Mouse (Mus musculus): ENCODE results near the gene Crb2. TPM values are rescaled to one million over a fixed set of nuclear protein-coding genes. Genes with fewer than 3 reads are reported as not detected.

The Crb2 gene
- polyA plus RNA-seq, 1 experiment from 2014 or later = 0.51 TPM

DNA sequence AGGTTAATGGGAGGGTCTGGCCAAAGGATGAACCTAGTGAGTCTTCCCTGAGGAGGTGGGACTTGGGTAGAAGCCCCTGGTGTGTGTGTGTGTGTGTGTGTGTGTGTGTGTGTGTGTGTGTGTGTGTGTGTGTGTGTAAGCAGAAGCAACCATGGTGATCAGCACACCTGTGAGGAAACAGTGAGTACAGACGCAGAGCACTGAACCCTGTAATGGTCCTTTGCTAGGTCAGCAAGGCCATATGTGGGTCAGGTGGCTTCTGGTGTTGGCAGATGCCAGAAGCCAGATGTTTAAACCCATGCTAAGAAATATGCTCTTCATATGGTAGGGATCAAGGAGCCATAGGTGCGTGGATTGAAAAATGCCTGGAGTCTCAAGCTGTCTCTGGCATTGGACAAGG, 11.5 kb upstream of the Crb2 start:
- no peaks in the 10 kb centered on the region for H3K9me3 ChIP-seq (ENCODE audit: control insufficient read depth)
- H3K27ac ChIP-seq (ENCODE audit: low read depth, low read length) = no peak overlapping the region
- ATAC-seq = no peak
- no peaks in the 10 kb centered on the region for H3K4me1 ChIP-seq (replicated peaks; ENCODE audit: control insufficient read depth, insufficient read depth, low read length)
- H3K4me3 ChIP-seq (ENCODE audit: low read depth, low read length) = no peak overlapping the region
- no peaks in the 10 kb centered on the region for H3K36me3 ChIP-seq (ENCODE audit: control insufficient read depth, insufficient read depth)
- H3K9ac ChIP-seq (ENCODE audit: low read depth, low read length) = no peak overlapping the region
- H3K4me2 ChIP-seq (replicated peaks; ENCODE audit: low read depth) = no peak overlapping the region
- no peak for TF ChIP-seq CTCF (IDR thresholded peaks at IDR 0.05; ENCODE audit: low read depth)
- 95% methylated on average over 2 of the region's 2 CpGs for WGBS
- H3K27me3 ChIP-seq (replicated peaks; ENCODE audit: control insufficient read depth, insufficient read depth, low read length) = no peaks in the 10 kb centered on the region

DNA sequence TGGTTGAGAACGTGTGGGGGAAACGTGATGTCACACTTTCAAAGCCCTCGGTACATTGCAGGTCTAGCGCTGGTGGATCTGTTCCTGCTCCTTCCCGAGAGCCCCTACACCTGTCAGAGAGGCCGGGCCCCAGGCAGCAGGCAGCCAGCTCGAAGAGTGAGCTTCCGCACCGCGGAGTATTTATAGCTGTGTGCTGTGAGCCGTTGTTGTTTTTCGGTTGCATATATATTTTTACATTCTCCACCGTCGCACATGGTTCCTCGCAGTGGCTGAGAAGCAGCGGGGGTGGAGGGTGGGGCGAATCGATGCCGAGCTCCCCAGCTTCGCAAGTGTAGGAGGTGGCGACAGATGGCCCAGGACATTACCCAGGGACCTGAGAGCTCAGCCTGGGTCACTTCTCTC, 11.0 kb upstream of the Crb2 start:
- H3K9ac ChIP-seq (ENCODE audit: low read depth, low read length) = no peak overlapping the region
- no peak for ATAC-seq
- H3K4me1 ChIP-seq (replicated peaks; ENCODE audit: control insufficient read depth, insufficient read depth, low read length) = no peaks in the 10 kb centered on the region
- H3K4me2 ChIP-seq (replicated peaks; ENCODE audit: low read depth) = no peak overlapping the region; the same call in 1 of the 2 replicates
- H3K27me3 ChIP-seq (replicated peaks; ENCODE audit: control insufficient read depth, insufficient read depth, low read length) = no peaks in the 10 kb centered on the region
- no peaks in the 10 kb centered on the region for H3K36me3 ChIP-seq (ENCODE audit: control insufficient read depth, insufficient read depth)
- no peak overlapping the region for H3K27ac ChIP-seq (ENCODE audit: low read depth, low read length)
- no peaks in the 10 kb centered on the region for H3K9me3 ChIP-seq (ENCODE audit: control insufficient read depth)
- TF ChIP-seq CTCF (IDR thresholded peaks at IDR 0.05; ENCODE audit: low read depth) = no peak
- H3K4me3 ChIP-seq (ENCODE audit: low read depth, low read length) = no peak overlapping the region
- 33% methylated on average over 21 of the region's 21 CpGs for WGBS

- no peak for ATAC-seq
- no peaks in the 10 kb centered on the region for H3K27me3 ChIP-seq (replicated peaks; ENCODE audit: control insufficient read depth, insufficient read depth, low read length)
- no peaks in the 10 kb centered on the region for H3K4me1 ChIP-seq (replicated peaks; ENCODE audit: control insufficient read depth, insufficient read depth, low read length)
- no peak overlapping the region for H3K9ac ChIP-seq (ENCODE audit: low read depth, low read length)
- no peaks in the 10 kb centered on the region for H3K9me3 ChIP-seq (ENCODE audit: control insufficient read depth)
- no peak overlapping the region for H3K4me3 ChIP-seq (ENCODE audit: low read depth, low read length)
- H3K36me3 ChIP-seq (ENCODE audit: control insufficient read depth, insufficient read depth) = no peaks in the 10 kb centered on the region
- H3K27ac ChIP-seq (ENCODE audit: low read depth, low read length) = no peak overlapping the region
- no peak for TF ChIP-seq CTCF (IDR thresholded peaks at IDR 0.05; ENCODE audit: low read depth)
- WGBS = 56% methylated on average over 10 of the region's 11 CpGs
- H3K4me2 ChIP-seq (replicated peaks; ENCODE audit: low read depth) = no peak overlapping the region
Measured at GRCm38 (mm10) chr2:37766027-37766761, 9.9 kb upstream of the Crb2 start.

GRCm38 (mm10) chr2:37767080-37767547, 8.9 kb upstream of the Crb2 start:
- H3K4me3 ChIP-seq (ENCODE audit: low read depth, low read length) = no peak overlapping the region
- 0 out of 2 replicates have a peak, but pooled peaks have one; percentile 3 for TF ChIP-seq CTCF (IDR thresholded peaks at IDR 0.05; ENCODE audit: low read depth)
- H3K4me1 ChIP-seq (replicated peaks; ENCODE audit: control insufficient read depth, insufficient read depth, low read length) = no peaks in the 10 kb centered on the region
- H3K4me2 ChIP-seq (replicated peaks; ENCODE audit: low read depth) = no peak overlapping the region
- 20% methylated on average over 9 of the region's 9 CpGs for WGBS
- H3K27me3 ChIP-seq (replicated peaks; ENCODE audit: control insufficient read depth, insufficient read depth, low read length) = no peaks in the 10 kb centered on the region
- no peak for ATAC-seq
- no peaks in the 10 kb centered on the region for H3K36me3 ChIP-seq (ENCODE audit: control insufficient read depth, insufficient read depth)
- H3K27ac ChIP-seq (ENCODE audit: low read depth, low read length) = no peak overlapping the region
- H3K9me3 ChIP-seq (ENCODE audit: control insufficient read depth) = no peaks in the 10 kb centered on the region
- H3K9ac ChIP-seq (ENCODE audit: low read depth, low read length) = no peak overlapping the region

GRCm38 (mm10) chr2:37767739-37768138, 8.3 kb upstream of the Crb2 start:
- Histone ChIP-seq H3K4me1 (replicated peaks; ENCODE audit: control insufficient read depth, insufficient read depth, low read length) (no peaks in the 10 kb centered on the region), H3K27ac (ENCODE audit: low read depth, low read length) (no peak overlapping the region), H3K27me3 (replicated peaks; ENCODE audit: control insufficient read depth, insufficient read depth, low read length) (no peaks in the 10 kb centered on the region), H3K9ac (ENCODE audit: low read depth, low read length) (no peak overlapping the region), H3K9me3 (ENCODE audit: control insufficient read depth) (no peaks in the 10 kb centered on the region), H3K4me2 (replicated peaks; ENCODE audit: low read depth) (no peak overlapping the region), H3K36me3 (ENCODE audit: control insufficient read depth, insufficient read depth) (no peaks in the 10 kb centered on the region), H3K4me3 (ENCODE audit: low read depth, low read length) (no peak overlapping the region)
- ATAC-seq = no peak
- 76% methylated on average over 3 of the region's 3 CpGs for WGBS
- TF ChIP-seq CTCF (IDR thresholded peaks at IDR 0.05; ENCODE audit: low read depth) = no peak

- Histone ChIP-seq H3K4me2 (replicated peaks; ENCODE audit: low read depth) (no peak overlapping the region), H3K4me3 (ENCODE audit: low read depth, low read length) (no peak overlapping the region), H3K9me3 (ENCODE audit: control insufficient read depth) (no peaks in the 10 kb centered on the region), H3K27me3 (replicated peaks; ENCODE audit: control insufficient read depth, insufficient read depth, low read length) (no peaks in the 10 kb centered on the region), H3K27ac (ENCODE audit: low read depth, low read length) (no peak overlapping the region), H3K4me1 (replicated peaks; ENCODE audit: control insufficient read depth, insufficient read depth, low read length) (no peaks in the 10 kb centered on the region), H3K9ac (ENCODE audit: low read depth, low read length) (no peak overlapping the region), H3K36me3 (ENCODE audit: control insufficient read depth, insufficient read depth) (no peaks in the 10 kb centered on the region)
- no peak for TF ChIP-seq CTCF (IDR thresholded peaks at IDR 0.05; ENCODE audit: low read depth)
- 65% methylated on average over 2 of the region's 2 CpGs for WGBS
- ATAC-seq = no peak
Measured at GRCm38 (mm10) chr2:37768903-37769302, 7.1 kb upstream of the Crb2 start.
